Mouse (Mus musculus): ENCODE results near the gene Bloc1s4.

GRCm38 (mm10) chr5:36737765-36738164, 10.7 kb downstream of the Bloc1s4 start:
- TF ChIP-seq ZC3H11A (IDR thresholded peaks at IDR 0.05; ENCODE audit: borderline replicate concordance, low read depth, low read length): no peak
- TF ChIP-seq MAFK (IDR thresholded peaks at IDR 0.05; ENCODE audit: insufficient read depth, low read depth, low read length): no peak

Measured in ES-E14 (cell line).